Mouse (Mus musculus) heart, adult 11 months (tissue): ENCODE data around the gene Nfe2l2.

Source experiments
- DNase-seq: peaks from one replicate; pipeline ENCODE4 v3.0.0; 2022

Nfe2l2 gene

DNA sequence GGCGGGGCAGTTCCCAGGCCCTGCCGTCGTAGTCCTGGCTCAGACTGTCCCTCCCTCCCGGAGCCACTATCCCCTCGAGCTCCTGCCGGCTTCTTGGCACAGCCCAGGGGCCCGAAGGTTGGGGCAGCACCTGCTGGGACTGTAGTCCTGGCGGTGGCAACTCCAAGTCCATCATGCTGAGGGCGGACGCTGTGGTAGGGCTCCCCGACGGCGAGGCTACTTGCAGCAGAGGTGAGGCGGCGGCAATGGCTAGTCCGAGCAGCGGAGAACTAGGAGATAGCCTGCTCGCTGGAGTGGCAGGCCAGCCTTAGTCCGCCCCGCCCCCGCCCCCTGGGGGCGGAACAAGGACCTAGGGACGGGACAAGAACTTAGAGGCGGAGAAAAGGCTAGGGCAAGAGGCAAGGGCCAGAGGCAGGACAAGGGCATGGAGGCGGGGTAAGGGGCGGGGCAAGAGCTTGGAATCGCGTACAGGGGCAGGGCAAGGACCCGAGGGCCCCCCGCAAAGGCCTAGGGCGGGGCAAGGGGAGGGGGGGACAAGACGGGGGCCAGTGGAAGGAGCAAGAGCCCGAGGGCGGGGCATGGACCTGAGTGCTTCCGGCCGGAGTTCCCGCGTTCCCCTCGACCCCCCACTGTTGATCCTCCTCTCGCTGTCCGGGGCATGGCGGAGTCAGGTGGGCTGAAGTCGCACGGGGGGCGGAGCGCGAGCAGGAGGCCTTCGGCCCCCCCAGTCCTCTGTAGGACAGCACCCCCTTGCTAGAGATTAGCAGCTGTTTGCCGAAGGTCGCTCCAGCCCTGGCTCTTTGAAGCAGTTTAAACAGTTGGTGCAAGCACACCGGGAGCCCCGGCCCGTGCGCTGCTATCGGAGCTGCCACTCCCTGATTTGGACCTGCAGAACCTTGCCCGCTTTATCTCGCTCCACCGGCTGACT lies at the start of gene Nfe2l2:
TSS of gene Nfe2l2 (minus strand) at position 408 of the 928 bp plus-strand sequence.
- peak; percentile 100 for DNase-seq

GRCm38 (mm10) chr2:75752306-75753175 lies 48.1 kb upstream of the Nfe2l2 start:
- peak; percentile 73 for DNase-seq

GRCm38 (mm10) chr2:75751896-75752295 lies 47.5 kb upstream of the Nfe2l2 start:
- peak; percentile 23 for DNase-seq

DNA sequence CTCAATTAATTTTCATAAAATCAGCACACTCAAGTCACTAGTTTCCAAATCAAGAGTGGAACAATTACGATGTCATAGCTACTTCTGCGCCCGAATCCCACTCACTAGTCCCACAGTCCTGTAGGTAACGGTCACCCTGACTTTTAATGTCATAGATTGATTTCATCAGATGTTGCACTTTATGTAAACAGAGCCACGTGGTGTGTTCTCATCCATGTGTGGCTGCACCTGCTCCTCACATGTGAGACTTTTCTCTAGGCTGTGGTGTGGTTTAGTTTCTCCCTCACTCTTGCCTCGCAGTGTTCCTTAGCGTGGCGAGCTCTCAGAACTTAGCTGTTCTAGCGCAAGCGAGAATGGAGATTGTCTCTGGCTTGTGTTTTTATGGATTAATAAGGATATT lies 46.4 kb upstream of the Nfe2l2 start:
- DNase-seq: peak; percentile 44

- peak; percentile 71 for DNase-seq
Measured at GRCm38 (mm10) chr2:75750043-75750718, 45.7 kb upstream of the Nfe2l2 start.

GRCm38 (mm10) chr2:75748841-75749240 lies 44.4 kb upstream of the Nfe2l2 start:
- DNase-seq: peak; percentile 34

- peak; percentile 81 for DNase-seq
Measured at GRCm38 (mm10) chr2:75737006-75737503, 32.6 kb upstream of the Nfe2l2 start.

DNA sequence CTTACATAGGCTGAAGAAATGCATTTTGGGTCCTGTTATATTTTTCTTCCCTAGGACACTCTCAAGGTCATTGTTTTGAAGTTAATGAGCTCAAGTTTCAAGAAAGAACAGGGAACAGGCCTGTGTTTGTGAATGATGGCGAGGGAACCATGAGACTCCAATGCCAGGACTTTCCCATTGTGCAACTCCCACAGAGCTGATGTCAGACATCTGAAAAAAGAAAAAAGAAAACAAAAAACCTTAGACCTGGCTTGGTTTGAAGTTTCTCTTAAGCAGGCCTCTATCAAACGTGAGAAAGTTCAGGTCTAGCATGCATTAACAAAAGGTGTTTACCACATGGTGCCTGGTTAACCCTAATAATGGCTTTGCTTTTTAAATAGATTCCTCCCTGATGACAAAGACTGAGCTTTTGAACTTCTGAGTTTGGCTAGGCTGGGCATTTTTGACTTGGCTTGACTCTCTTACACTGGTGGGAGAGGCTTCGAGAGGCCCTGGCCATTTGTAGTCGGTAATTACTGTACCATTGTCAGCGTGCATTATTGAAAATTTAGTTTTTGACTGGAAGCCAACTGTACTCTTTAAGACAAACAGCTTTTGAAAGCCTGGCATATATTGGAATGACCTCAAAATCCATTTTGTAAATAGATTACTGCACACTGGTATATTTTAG lies 29.9 kb upstream of the Nfe2l2 start:
- peak; percentile 72 for DNase-seq

DNA sequence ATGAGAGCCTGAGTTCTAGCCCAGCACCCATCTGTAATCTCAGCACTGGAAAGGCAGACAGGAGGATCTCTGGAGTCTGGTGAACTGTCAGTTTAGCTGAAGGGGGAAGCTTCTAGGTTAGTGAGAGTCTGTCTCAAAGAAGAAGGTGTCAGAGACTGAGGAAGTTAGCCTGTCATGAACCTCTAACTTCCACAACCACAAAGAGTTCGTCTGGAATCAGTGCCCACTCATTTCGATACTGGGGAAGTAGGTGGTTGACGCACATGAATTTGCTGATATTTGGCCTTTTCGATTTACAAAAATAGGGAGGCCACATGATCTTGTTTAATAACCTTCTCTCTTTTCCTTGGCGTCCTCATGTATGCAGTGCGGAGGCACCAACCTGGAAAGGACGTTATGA lies 28.7 kb upstream of the Nfe2l2 start:
- DNase-seq: peak; percentile 93

GRCm38 (mm10) chr2:75731929-75732328 lies 27.5 kb upstream of the Nfe2l2 start:
- peak; percentile 86 for DNase-seq

DNA sequence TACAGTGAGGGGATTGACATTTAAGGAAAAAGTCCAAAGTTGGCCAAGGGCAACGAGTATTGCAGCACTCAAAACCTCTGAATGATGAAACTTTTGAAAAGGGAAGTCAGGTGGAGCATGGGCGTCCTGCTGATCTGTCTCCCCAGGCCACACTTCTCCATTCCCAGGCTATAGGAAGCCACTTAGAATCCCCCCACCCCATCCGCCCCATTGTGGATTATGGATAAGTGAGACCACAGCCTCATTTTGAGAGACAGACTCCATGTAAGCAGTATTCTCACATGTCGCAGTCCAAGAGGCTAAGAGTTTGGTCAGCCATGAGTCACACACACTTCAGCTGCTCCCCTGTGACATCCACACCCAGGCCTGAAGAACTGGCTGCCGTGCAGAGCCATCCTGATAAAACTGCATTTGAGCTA lies 26.8 kb upstream of the Nfe2l2 start:
- peak; percentile 95 for DNase-seq

DNA sequence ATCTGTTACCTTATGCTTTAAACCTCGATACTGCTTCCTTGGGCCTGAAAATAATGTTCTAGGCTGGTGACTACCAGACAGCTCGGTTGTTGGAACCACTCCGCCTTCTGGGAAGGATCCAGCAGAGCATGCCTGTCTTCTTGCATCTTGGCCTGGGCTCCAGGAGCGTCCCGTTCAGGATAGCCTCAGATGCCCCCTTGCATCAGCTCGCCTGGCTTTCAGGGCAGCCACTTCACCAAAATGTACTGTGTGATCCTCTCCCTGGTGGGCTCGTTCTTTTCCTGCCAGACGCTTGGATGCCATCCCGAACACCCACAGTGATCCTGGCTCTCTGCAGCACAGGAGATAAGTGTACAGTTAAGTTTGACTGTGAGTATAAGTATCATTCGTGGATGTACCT lies 25.6 kb upstream of the Nfe2l2 start:
- peak; percentile 97 for DNase-seq

DNA sequence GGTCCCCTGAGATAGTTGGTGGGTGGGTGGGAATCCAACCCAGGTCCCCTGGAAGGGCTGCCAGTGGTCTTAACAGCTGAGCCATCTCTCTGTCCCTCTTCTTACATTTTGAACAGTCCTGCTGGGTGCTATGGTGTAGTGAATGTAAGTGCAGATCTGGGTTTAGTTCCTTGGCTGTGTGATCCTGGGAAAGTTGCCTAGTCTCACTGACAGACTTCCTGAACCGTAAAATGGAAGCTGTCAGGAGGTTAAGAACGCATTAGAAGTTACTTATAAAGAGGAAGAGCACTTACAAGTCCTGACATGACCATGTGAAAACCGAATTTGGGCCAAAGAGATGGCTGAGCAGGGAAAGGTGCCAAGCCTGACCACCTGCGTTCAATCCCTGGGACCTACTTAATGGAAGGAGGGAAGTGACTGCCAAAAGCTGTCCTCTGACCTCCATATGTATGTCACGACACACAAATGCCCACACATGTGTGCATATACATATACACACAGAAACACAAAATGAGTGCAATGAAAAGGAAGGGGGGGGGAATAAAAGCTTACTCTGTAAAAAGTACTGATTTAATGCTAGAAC lies 20.5 kb upstream of the Nfe2l2 start:
- peak; percentile 79 for DNase-seq

DNA sequence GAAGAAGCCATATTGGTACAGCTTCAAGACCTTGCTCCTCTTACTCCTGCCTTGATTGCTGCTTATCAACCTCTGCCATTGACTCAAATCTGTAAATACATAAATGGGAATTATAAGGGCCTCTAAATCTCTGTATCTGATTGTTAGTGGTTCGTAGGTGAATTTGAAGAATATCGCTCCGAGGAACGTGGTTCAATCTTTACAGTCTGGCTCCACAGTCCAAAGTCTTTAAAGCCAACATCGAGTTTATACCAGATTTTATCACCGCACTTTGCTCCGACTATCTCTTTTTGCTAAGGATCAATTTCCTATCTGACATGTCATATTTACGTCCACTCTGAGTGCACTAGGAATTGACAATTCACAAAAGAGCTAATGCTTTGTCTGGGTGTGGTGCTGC lies 19.0 kb upstream of the Nfe2l2 start:
- no peak for DNase-seq

- DNase-seq: peak; percentile 67
Measured at GRCm38 (mm10) chr2:75722893-75723292, 18.5 kb upstream of the Nfe2l2 start.

DNA sequence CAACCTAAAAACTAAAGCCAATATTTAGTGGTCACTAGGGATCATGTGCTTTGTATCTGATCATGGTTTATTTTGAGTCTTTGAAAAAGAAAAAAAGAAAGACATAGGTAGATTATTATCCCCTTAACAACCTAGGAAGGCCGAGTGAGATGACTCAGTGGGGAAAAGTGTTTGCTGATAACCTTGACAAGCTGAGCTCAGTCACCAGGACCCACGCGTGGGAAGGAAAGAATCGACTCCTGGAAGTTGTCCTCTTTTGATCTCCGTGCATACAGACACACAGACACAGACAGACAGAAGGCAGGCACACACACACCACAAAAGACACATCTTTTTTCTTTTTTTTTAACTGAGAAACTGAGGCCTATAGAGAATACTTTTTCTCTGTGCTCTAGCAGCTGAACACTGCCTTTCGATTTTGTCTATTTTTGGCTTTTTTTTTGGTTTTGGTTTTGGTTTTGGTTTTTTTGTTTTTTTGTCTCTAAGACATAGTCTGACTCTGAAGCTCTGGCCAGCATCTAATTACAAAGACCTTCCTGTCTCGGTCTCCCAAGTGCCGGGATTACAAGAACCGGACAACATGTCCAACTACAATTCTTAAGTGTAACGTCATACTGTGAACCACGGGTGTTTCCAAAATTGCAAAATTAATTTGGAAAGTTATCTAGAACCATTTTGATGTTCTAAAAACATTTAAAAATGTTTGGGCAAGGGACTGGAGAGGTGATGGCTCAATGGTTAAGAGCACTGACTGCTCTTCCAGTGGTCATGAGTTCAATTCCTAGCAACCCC lies 16.0 kb upstream of the Nfe2l2 start:
- peak; percentile 40 for DNase-seq

DNA sequence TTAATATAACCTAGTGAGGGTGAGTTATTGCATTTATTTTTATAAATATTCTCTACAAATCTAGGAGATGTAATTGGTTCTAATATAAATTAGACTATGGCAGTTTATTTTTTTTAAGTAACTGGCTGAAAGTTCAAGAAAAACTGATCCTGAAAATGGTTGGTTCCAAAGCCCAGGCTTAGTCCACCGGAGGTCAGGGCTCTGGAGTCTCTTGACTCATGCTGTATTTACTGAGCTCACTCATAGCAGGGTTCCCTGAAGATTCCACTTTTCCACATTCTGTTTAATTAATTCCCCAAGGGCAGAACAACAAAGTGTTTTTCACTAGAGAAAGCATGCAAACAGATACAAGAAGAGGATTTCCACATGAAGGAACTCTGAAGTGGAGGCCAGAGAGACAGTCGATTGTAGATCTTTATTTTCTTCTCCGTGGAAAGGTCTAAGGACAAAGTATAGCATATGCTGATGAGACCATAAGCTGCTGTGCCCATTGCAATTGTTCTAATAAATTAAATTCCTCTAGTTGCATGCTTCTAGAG lies 15.0 kb upstream of the Nfe2l2 start:
- peak; percentile 61 for DNase-seq

- peak; percentile 83 for DNase-seq
Measured at GRCm38 (mm10) chr2:75716046-75717016, 11.9 kb upstream of the Nfe2l2 start.

GRCm38 (mm10) chr2:75714766-75715165 lies 10.3 kb upstream of the Nfe2l2 start:
- DNase-seq: peak; percentile 5
